Mouse (Mus musculus): ENCODE measurements around the gene Mylpf.

Mylpf gene

GRCm38 (mm10) chr7:127259186-127259905, 50.7 kb downstream of the Mylpf start:
- no peak for DNase-seq (ENCODE audit: low spot score in 2 of 2)

GRCm38 (mm10) chr7:127260309-127261111, 51.8 kb downstream of the Mylpf start, which contains the start of gene Dctpp1:
TSS of gene Dctpp1 (minus strand) at chr7:127260709.
- peak; percentile 92 to 96 for DNase-seq (ENCODE audit: low spot score in 2 of 2)

GRCm38 (mm10) chr7:127262218-127262961, 53.7 kb downstream of the Mylpf start:
- DNase-seq (ENCODE audit: low spot score in 2 of 2): no peak

GRCm38 (mm10) chr7:127263526-127263925, 54.8 kb downstream of the Mylpf start:
- no peak for DNase-seq (ENCODE audit: low spot score in 2 of 2)

Data from thymus, postnatal 10 days (tissue).